Mouse (Mus musculus) neural tube, embryonic 15.5 days (tissue): ENCODE measurements around the gene Pigo. TPM values are rescaled to one million over a fixed set of nuclear protein-coding genes. Genes with fewer than 3 reads are reported as not detected.

ENCODE experiments used
- ATAC-seq: fragments of 200-750 bp; cut with Nextera tagmentation; 2 replicates; pipeline ENCODE4 v1.8.0; 2017; ENCODE audit warnings: mild to moderate bottlenecking, moderate TSS enrichment, moderate library complexity; ENCODE audit not compliant: low FRiP score
- H3K27ac ChIP-seq: fragments of 300-500 bp; sonication (generic); replicated peaks from 2 replicates; pipeline ENCODE4 v1.5.1; 2015; ENCODE audit warnings: mild to moderate bottlenecking, inconsistent platforms
- H3K27me3 ChIP-seq: fragments of 300-500 bp; sonication (generic); replicated peaks from 2 replicates; pipeline ENCODE4 v1.6.1; 2015; ENCODE audit warnings: inconsistent platforms
- H3K36me3 ChIP-seq: fragments of 300-500 bp; sonication (generic); 2 replicates; pipeline ENCODE4 v1.6.1; 2015; ENCODE audit warnings: inconsistent platforms
- H3K4me1 ChIP-seq: fragments of 300-500 bp; sonication (generic); 2 replicates; pipeline ENCODE4 v1.6.1; 2015; ENCODE audit warnings: inconsistent platforms
- H3K4me2 ChIP-seq: fragments of 300-500 bp; sonication (generic); 2 replicates; pipeline ENCODE4 v1.6.1; 2015; ENCODE audit warnings: inconsistent platforms, mild to moderate bottlenecking, moderate library complexity
- H3K4me3 ChIP-seq: fragments of 300-500 bp; sonication (generic); replicated peaks from 2 replicates; pipeline ENCODE4 v1.5.1; 2015; ENCODE audit warnings: mild to moderate bottlenecking, inconsistent platforms
- H3K9ac ChIP-seq: fragments of 300-500 bp; sonication (generic); replicated peaks from 2 replicates; pipeline ENCODE4 v1.6.1; 2015; ENCODE audit warnings: mild to moderate bottlenecking, inconsistent platforms
- H3K9me3 ChIP-seq: fragments of 300-500 bp; sonication (generic); replicated peaks from 2 replicates; pipeline ENCODE4 v1.6.1; 2016; ENCODE audit warnings: inconsistent platforms
- WGBS: fragments of 180-500 bp; shearing (Covaris S2); methylation state at CpG from one replicate; pipeline ENCODE4 v1.1.7; 2015; ENCODE audit warnings: mixed read lengths; 5-methylcytosine and 5-hydroxymethylcytosine counted together
- polyA plus RNA-seq: library from polyadenylated mRNA; unstranded; fragments of >200 nt; fragmentation: Nextera tagmentation; extraction: Ambion mirVana; gene quantifications from 2 replicates; pipeline ENCODE4 v1.2.1, GENCODE M21; 2015

The Pigo gene
- polyA plus RNA-seq, 1 experiment from 2014 or later, result 30.8 TPM

DNA sequence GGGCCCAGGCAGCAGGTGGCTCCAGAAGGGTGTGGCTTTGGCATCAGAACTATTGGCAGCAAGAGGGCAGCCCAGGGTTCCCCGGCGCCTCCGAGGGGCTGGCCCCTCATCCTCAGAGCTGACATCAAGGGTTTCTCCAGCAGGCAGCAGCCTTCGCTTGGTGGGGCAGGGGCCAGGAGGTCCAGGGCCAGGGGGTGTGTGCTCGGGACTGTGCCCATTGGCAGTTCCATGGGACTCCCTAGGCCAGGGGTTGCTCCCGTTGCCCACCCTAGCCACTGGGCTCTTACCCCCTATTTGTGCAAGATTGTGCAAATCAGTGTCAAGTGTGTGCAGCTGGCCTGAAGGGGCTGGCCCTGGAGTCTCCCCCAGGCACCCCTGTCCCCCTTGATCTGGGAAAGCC lies 10.2 kb upstream of the Pigo start:
- peaks cover 39% of the 10 kb centered on the region for H3K36me3 ChIP-seq
- no peak for ATAC-seq
- no peaks in the 10 kb centered on the region for H3K27me3 ChIP-seq
- peaks cover 45% of the 10 kb centered on the region for H3K4me1 ChIP-seq
- WGBS, result 90% methylated on average over 6 of the region's 6 CpGs
- no peak overlapping the region for H3K4me3 ChIP-seq
- H3K27ac ChIP-seq, result no peak overlapping the region
- no peak overlapping the region for H3K9ac ChIP-seq
- H3K9me3 ChIP-seq, result no peaks in the 10 kb centered on the region
- H3K4me2 ChIP-seq, result no peak overlapping the region

DNA sequence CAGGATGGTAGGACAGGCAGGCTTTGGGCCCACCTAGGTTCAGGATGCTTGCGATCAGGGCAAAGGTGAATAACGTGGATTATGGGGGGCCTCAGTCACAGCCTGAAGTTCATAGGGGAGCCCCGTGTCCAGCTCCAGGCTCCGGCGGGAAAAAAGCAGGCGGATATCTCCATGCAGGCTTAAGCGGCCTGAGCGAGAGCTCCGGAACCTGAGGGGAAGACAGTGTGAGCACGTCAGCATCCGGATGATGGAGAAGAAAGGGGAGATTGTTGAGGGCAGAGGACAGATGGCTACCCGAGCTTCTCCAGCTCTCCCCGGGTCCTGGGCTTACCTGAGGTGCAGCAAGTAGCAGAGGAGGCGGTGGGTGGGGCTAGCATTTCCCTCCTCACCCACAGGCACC lies 7.9 kb upstream of the Pigo start:
- Histone ChIP-seq H3K9ac (no peak overlapping the region), H3K4me1 (peaks cover 42% of the 10 kb centered on the region), H3K36me3 (peaks cover 50% of the 10 kb centered on the region), H3K27me3 (no peaks in the 10 kb centered on the region), H3K27ac (no peak overlapping the region), H3K4me2 (no peak overlapping the region), H3K4me3 (no peak overlapping the region), H3K9me3 (no peaks in the 10 kb centered on the region)
- no peak for ATAC-seq
- 85% methylated on average over 14 of the region's 14 CpGs for WGBS

DNA sequence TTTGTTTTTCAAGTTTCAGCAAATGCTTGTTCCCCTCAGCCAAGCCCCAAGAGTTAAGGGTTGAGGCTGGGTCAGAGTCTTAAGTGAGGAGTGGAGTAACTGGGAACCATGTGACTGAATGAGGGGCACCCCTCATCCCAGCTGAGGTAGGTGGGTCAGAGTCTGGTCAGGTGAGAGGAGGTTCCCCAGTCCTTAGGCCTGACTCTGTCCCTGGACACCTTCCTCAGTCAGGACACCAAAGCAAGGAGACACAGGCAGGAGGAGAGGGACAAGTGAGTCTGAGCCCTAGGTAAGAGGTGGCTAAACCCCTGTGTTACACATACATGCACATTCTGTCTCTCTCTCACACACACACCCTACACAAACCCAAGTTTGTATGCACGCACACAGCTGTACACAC lies 6.9 kb upstream of the Pigo start:
- peak overlapping the region; percentile 11; the same call in 1 of the 2 replicates for H3K27ac ChIP-seq
- 89% methylated on average over 1 of the region's 1 CpGs for WGBS

DNA sequence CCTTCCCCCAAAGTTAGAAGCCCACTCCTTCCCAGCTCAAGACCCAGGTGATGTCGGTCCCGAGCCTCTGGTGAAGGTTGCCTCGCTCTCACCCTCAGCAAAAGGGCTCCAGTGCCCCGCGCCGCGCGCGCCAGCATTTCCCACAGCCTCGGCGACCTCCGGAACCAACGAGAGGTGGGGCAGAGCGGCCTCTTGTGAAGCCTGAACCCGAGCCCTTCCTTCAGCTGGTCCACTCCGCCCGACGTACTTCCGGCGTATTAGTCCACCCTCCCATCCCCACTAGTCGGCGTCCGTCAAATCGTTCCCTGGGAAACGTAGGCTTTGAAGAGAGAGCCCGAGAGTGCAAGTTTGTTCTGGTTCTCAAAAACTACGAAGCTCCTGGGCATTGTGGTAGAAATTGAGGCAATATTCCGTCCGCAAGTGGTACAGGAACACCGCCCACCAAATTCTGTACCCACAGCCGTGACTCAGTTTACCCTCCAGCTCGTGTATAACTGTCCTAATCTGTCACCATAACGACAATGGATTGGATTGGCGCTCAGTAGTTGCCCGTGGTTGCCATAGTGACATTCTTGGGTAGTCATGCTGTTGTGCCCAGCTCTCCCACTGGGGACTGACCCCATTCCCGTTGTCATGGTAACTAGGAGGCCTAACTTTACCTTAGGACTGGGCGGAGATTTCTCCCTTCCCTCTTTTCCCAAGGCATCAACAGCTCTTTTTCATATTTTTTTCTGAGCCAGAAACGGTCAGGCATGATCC lies 5.8 kb upstream of the Pigo start, which contains the start of gene Stoml2:
TSS of gene Stoml2 (minus strand) at position 474 of the 759 bp plus-strand sequence.
- peaks cover 61% of the 10 kb centered on the region for H3K36me3 ChIP-seq
- H3K4me2 ChIP-seq, result peak within 1 kb of the TSS; percentile 83

More for the DNA sequence above, 6.9 kb upstream of the Pigo start:
- Histone ChIP-seq H3K9ac (no peak overlapping the region), H3K27me3 (no peaks in the 10 kb centered on the region), H3K9me3 (no peaks in the 10 kb centered on the region), H3K4me2 (no peak overlapping the region), H3K4me3 (no peak overlapping the region), H3K4me1 (peaks cover 32% of the 10 kb centered on the region), H3K36me3 (peaks cover 59% of the 10 kb centered on the region)
- ATAC-seq, result no peak

DNA sequence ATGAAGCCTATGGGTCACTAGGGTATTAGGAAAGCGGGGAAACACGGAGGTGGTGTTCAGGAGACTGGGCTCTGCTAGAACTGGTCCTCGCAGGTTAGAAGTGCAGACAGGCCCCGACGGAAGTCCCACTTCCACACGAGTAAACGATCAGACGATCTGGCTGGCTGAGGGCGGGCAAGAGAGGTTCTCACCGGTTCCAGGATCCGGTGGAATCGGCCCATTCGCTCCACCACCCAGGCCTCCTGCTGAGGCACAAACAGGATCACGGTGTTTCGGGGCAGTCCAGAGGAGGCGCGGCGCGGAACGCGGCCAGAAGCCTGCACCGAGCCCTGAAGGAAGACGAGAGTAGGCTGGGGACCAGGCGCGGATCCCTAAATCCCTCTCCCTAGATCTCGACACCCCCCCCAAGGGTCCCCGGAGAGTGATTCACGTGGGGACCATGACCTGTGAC lies 5.2 kb upstream of the Pigo start:
- ATAC-seq, result peak; percentile 40
- WGBS, result under 1% methylated on average over 28 of the region's 28 CpGs
- Histone ChIP-seq H3K36me3 (peaks cover 55% of the 10 kb centered on the region), H3K27ac (peak overlapping the region; percentile 93), H3K27me3 (no peaks in the 10 kb centered on the region), H3K4me3 (peak overlapping the region; percentile 88), H3K9me3 (no peaks in the 10 kb centered on the region), H3K4me1 (peaks cover 25% of the 10 kb centered on the region), H3K4me2 (peak overlapping the region; percentile 83), H3K9ac (peak overlapping the region; percentile 89)

More for the DNA sequence above, 5.8 kb upstream of the Pigo start, which contains the start of gene Stoml2:
- H3K27ac ChIP-seq, result peak within 1 kb of the TSS; percentile 93
- peak within 1 kb of the TSS; percentile 89 for H3K9ac ChIP-seq
- H3K27me3 ChIP-seq, result no peaks in the 10 kb centered on the region
- ATAC-seq, result peak; percentile 95
- H3K4me1 ChIP-seq, result peaks cover 25% of the 10 kb centered on the region
- peak within 1 kb of the TSS; percentile 88 for H3K4me3 ChIP-seq
- under 1% methylated on average over 38 of the region's 38 CpGs for WGBS
- H3K9me3 ChIP-seq, result no peaks in the 10 kb centered on the region

DNA sequence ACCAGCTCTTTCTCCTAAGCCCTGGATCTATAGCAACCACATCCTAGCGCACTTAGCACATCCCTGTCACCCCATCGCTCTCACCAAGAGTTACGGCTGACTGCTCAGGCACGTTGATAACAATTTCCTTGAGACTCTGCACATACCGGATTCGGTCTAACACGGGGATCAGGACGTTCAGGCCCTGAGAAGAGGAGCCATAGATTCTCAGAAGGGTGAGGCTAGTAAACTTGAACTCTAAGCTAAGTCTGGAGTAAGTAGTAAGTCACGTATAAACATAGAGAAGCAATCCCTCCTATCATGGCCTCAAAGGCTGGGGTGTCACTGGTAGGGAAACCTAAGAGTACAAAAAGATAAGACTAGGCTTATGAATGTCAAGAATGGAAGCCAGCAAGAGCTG lies 4.7 kb upstream of the Pigo start:
- H3K9me3 ChIP-seq, result no peaks in the 10 kb centered on the region
- H3K9ac ChIP-seq, result peak overlapping the region; percentile 89
- peaks cover 51% of the 10 kb centered on the region for H3K36me3 ChIP-seq
- WGBS, result 66% methylated on average over 9 of the region's 9 CpGs
- H3K4me1 ChIP-seq, result peaks cover 25% of the 10 kb centered on the region
- peak overlapping the region; percentile 83 for H3K4me2 ChIP-seq
- H3K27me3 ChIP-seq, result no peaks in the 10 kb centered on the region
- peak overlapping the region; percentile 93 for H3K27ac ChIP-seq
- ATAC-seq, result no peak
- H3K4me3 ChIP-seq, result peak overlapping the region; percentile 88

DNA sequence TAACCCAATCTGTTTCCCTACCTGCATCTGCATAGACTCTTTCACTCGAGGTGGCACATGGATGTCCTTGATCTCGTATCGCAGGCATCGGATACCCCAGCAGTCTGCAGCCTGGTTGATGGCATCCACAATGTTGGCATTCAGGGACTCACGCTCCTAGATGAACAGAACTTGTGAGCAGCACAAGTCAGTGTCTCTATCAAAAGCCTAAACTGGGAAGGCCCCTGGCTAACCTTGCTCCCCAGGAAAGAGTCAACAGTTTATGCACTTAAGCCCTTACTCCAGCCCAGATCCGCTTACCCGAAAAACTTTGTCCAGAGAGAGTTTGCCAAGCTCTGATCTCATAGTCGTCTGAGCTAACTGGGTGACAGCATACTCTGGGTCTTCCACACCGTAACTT lies 4.1 kb upstream of the Pigo start:
- no peak for ATAC-seq
- peak overlapping the region; percentile 88; the same call in 1 of the 2 replicates for H3K4me3 ChIP-seq
- no peak overlapping the region for H3K27ac ChIP-seq
- H3K9me3 ChIP-seq, result no peaks in the 10 kb centered on the region
- 97% methylated on average over 9 of the region's 9 CpGs for WGBS
- H3K4me1 ChIP-seq, result peaks cover 30% of the 10 kb centered on the region
- H3K36me3 ChIP-seq, result peaks cover 45% of the 10 kb centered on the region
- H3K9ac ChIP-seq, result no peak overlapping the region
- H3K4me2 ChIP-seq, result peak overlapping the region; percentile 83
- H3K27me3 ChIP-seq, result no peaks in the 10 kb centered on the region

DNA sequence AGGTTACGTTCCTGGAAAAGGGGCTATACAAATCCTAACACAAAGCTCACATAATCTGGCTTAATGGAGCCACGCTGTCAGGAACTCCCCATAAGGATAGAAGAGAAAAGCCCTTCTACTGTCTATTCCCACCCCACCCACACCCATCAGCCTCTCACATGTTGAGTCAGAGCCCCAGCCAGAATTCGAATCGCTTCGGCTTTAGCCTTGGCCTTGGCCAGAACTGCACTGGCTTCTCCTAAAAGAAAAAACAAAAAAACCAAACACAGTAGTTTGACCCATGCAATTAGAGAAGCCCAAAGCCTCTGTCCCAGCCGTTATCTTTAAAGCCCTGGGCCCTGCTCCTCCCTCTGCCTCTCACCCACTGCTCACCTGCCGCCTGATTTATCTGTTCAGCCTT lies 3.5 kb upstream of the Pigo start:
- Histone ChIP-seq H3K4me2 (no peak overlapping the region), H3K4me3 (no peak overlapping the region), H3K9me3 (no peaks in the 10 kb centered on the region), H3K27me3 (no peaks in the 10 kb centered on the region), H3K4me1 (peaks cover 37% of the 10 kb centered on the region), H3K36me3 (peaks cover 39% of the 10 kb centered on the region), H3K9ac (no peak overlapping the region), H3K27ac (no peak overlapping the region)
- no peak for ATAC-seq
- 96% methylated on average over 7 of the region's 7 CpGs for WGBS

DNA sequence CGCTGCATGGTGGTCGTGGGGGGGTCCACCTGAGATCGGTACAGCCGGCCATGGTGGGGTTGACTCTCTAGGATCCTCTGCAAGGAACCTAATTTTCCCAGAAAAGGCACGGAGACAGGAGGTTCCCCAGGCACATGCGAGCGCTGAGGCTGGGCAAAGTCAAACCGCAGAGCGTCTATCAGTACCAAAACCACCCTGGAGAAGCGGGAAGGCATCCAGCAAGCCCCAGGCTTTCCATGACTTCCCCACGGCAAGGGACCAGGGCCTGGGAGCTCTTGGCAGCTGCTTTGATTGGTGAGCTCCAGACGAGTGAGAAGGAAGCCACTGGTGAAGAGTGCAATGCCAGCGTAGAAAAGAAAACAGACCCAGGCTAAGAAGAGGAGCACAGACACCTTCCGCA lies 946 bp downstream of the Pigo start:
- Histone ChIP-seq H3K4me3 (peak overlapping the region; percentile 68), H3K4me1 (peaks cover 25% of the 10 kb centered on the region), H3K9me3 (no peaks in the 10 kb centered on the region), H3K36me3 (peaks cover 63% of the 10 kb centered on the region), H3K27ac (peak overlapping the region; percentile 92), H3K4me2 (peak overlapping the region; percentile 75), H3K27me3 (no peaks in the 10 kb centered on the region), H3K9ac (peak overlapping the region; percentile 66)
- ATAC-seq, result no peak
- WGBS, result 81% methylated on average over 14 of the region's 14 CpGs

DNA sequence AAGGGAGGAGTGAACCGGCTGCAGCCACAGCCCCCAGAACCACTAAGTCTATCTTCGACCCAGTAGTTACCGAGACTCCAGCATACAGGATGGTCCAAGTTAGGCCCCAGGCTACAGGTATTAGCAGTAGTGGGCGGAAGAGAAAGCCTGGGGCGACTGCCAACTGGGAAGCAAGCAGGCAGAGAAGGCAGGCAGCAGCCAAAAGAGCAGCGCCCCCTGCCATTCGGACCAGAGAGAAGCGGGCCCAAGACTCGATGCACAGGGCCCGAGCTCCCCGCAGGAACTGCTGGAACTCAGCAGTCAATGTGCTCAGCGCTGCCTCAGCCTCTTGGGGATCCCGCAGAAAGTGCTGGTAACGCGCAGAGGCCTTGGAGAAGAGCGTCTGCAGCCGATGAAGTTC lies 4.3 kb downstream of the Pigo start:
- no peak for ATAC-seq

DNA sequence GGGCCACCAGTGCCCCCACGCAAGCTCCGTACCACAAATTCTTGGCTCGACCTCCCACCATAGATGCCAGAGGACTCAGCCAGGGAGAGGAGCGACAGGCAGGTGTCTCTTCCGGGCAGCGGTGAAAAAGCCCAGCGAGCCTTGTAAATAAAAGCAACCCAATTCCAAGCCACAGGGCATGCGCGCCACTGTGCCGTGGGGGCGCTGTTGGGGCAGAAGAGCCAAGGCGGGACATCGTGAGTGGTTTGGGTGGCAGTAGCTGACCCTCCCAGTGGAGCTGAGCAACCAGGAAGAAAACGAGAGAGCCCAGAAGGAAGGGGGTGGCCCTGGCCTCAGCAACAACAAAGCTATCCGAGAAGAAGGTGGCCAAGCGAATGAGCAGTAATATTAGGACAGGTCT lies 4.7 kb downstream of the Pigo start:
- Histone ChIP-seq H3K36me3 (peaks cover 67% of the 10 kb centered on the region), H3K4me1 (peaks cover 22% of the 10 kb centered on the region), H3K4me3 (no peak overlapping the region), H3K4me2 (no peak overlapping the region), H3K9me3 (no peaks in the 10 kb centered on the region), H3K27ac (no peak overlapping the region), H3K9ac (no peak overlapping the region), H3K27me3 (no peaks in the 10 kb centered on the region)
- WGBS, result 89% methylated on average over 16 of the region's 16 CpGs
- no peak for ATAC-seq

More for the DNA sequence above, 4.3 kb downstream of the Pigo start:
- Histone ChIP-seq H3K4me2 (no peak overlapping the region), H3K4me1 (peaks cover 22% of the 10 kb centered on the region), H3K9ac (no peak overlapping the region), H3K27me3 (no peaks in the 10 kb centered on the region), H3K4me3 (no peak overlapping the region), H3K27ac (no peak overlapping the region), H3K36me3 (peaks cover 67% of the 10 kb centered on the region), H3K9me3 (no peaks in the 10 kb centered on the region)
- whole genome bisulfite sequencing, result 69% methylated on average over 17 of the region's 17 CpGs
